Mouse (Mus musculus) bone marrow, adult 2 months (tissue): ENCODE data around the gene Catspere2. TPM values are rescaled to one million over a fixed set of nuclear protein-coding genes. Genes with fewer than 3 reads are reported as not detected.

Experiments used
- H3K27ac ChIP-seq: fragments of 200-500 bp; 2 replicates; pipeline ENCODE4 v1.5.1; 2012; ENCODE audit warnings: low read depth, mild to moderate bottlenecking, control low read depth, inconsistent platforms, low read length; ENCODE audit not compliant: control insufficient read depth, poor library complexity, insufficient read depth
- H3K4me1 ChIP-seq: fragments of 200-500 bp; 2 replicates; pipeline ENCODE4 v1.6.1; 2011; ENCODE audit warnings: low read length; ENCODE audit not compliant: control insufficient read depth, insufficient read depth
- H3K4me3 ChIP-seq: fragments of 200-500 bp; replicated peaks from 2 replicates; pipeline ENCODE3; 2011; ENCODE audit warnings: mild to moderate bottlenecking, low read depth, low read length, control low read depth; ENCODE audit not compliant: control insufficient read depth
- CTCF ChIP-seq: fragments of 200-500 bp; IDR thresholded peaks from 2 replicates; pipeline ENCODE4 v1.5.1; 2011; ENCODE audit warnings: low read length, control low read depth; ENCODE audit not compliant: control insufficient read depth, insufficient read depth
- POLR2A ChIP-seq: fragments of 200-500 bp; IDR thresholded peaks from 2 replicates; pipeline ENCODE4 v1.6.1; 2011; ENCODE audit warnings: low read depth, mild to moderate bottlenecking, control low read depth, low read length, borderline replicate concordance; ENCODE audit not compliant: control insufficient read depth
- WGBS: fragments of 180-500 bp; shearing (Covaris S2); methylation state at CpG from one replicate; pipeline ENCODE4 v1.1.7; 2018; 5-methylcytosine and 5-hydroxymethylcytosine counted together
- polyA plus RNA-seq: library from polyadenylated mRNA; stranded (reverse); fragments of >200 nt; gene quantifications from 2 replicates; pipeline ENCODE4 v1.2.4, GENCODE M21; 2011; ENCODE audit warnings: low replicate concordance; ENCODE audit not compliant: missing spikeins, insufficient read depth, insufficient read length

Catspere2 gene
- polyA plus RNA-seq, 1 experiment, result not detected

GRCm38 (mm10) chr1:178209966-178210365 lies 226.7 kb downstream of the Catspere2 start:
- Histone ChIP-seq H3K27ac (no peak overlapping the region), H3K4me1 (no peaks in the 10 kb centered on the region), H3K4me3 (no peak overlapping the region)
- TF ChIP-seq POLR2A (no peak), CTCF (no peak)

- H3K4me1 ChIP-seq, result no peaks in the 10 kb centered on the region
- H3K27ac ChIP-seq, result no peak overlapping the region
- H3K4me3 ChIP-seq, result no peak overlapping the region
- TF ChIP-seq POLR2A, result no peak
- no peak for TF ChIP-seq CTCF
These were observed 233.9 kb downstream of the Catspere2 start for GRCm38 (mm10) chr1:178217157-178217556.

GRCm38 (mm10) chr1:178218305-178218704 lies 235.1 kb downstream of the Catspere2 start:
- Histone ChIP-seq H3K4me3 (no peak overlapping the region), H3K27ac (no peak overlapping the region), H3K4me1 (no peaks in the 10 kb centered on the region)
- no peak for TF ChIP-seq CTCF
- TF ChIP-seq POLR2A, result no peak

GRCm38 (mm10) chr1:178219166-178220077 lies 236.2 kb downstream of the Catspere2 start:
- no peak for TF ChIP-seq POLR2A
- no peak for TF ChIP-seq CTCF
- 82% methylated on average over 5 of the region's 5 CpGs for WGBS
- H3K4me1 ChIP-seq, result no peaks in the 10 kb centered on the region
- no peak overlapping the region for H3K27ac ChIP-seq
- H3K4me3 ChIP-seq, result no peak overlapping the region

Other genes with a start within 250 kb of the Catspere2 start
- 17.0 and 39.2 TPM in 2 replicates for gene Adss, start 186.9 kb upstream of the Catspere2 start, polyA plus RNA-seq
- gene Desi2, start 204.0 kb downstream of the Catspere2 start, polyA plus RNA-seq, result 5.3 and 6.9 TPM in 2 replicates